Mouse (Mus musculus) heart, embryonic 14.5 days (tissue): ENCODE measurements around the gene Marveld2. TPM values are rescaled to one million over a fixed set of nuclear protein-coding genes. Genes with fewer than 3 reads are reported as not detected.

ENCODE experiments used
- ATAC-seq: fragments of 200-750 bp; cut with Nextera tagmentation; 2 replicates; pipeline ENCODE4 v1.8.0; 2017; ENCODE audit warnings: low read depth, moderate TSS enrichment; ENCODE audit not compliant: insufficient number of reproducible peaks, insufficient read depth, low FRiP score
- H3K27ac ChIP-seq, 2 experiments: fragments of 200-500 bp in 1 of 2; fragments of 300-500 bp in 1 of 2; sonication (generic) in 1 of 2; replicated peaks in 1 of 2; 2 replicates each; pipeline ENCODE4 v1.5.1; 2012 to 2014; ENCODE audit warnings: low read depth in 2 of 2, low read length in 2 of 2, control low read depth in 1 of 2, mild to moderate bottlenecking in 1 of 2, mixed read lengths in 1 of 2; ENCODE audit not compliant: control insufficient read depth in 1 of 2, insufficient read depth in 1 of 2
- H3K27me3 ChIP-seq: fragments of 300-500 bp; sonication (generic); 2 replicates; pipeline ENCODE4 v1.6.1; 2014; ENCODE audit warnings: mild to moderate bottlenecking, low read length, control low read depth; ENCODE audit not compliant: control insufficient read depth, insufficient read depth
- H3K36me3 ChIP-seq: fragments of 300-500 bp; sonication (generic); 2 replicates; pipeline ENCODE4 v1.6.1; 2014; ENCODE audit warnings: mild to moderate bottlenecking, control low read depth, low read length, mixed read lengths; ENCODE audit not compliant: control insufficient read depth, insufficient read depth
- H3K4me1 ChIP-seq, 2 experiments: fragments of 200-500 bp in 1 of 2; fragments of 300-500 bp in 1 of 2; sonication (generic) in 1 of 2; 2 replicates each; pipeline ENCODE4 v1.6.1; 2012 to 2014; ENCODE audit warnings: low read length in 2 of 2, control low read depth in 1 of 2, mixed read lengths in 1 of 2; ENCODE audit not compliant: control insufficient read depth in 2 of 2, insufficient read depth in 2 of 2
- H3K4me2 ChIP-seq: fragments of 300-500 bp; sonication (generic); 2 replicates; pipeline ENCODE4 v1.6.1; 2014; ENCODE audit warnings: mild to moderate bottlenecking, low read length
- H3K4me3 ChIP-seq, 2 experiments: fragments of 200-500 bp in 1 of 2; fragments of 300-500 bp in 1 of 2; sonication (generic) in 1 of 2; 2 replicates each; pipeline ENCODE4 v1.5.1; 2012 to 2014; ENCODE audit warnings: low read length in 2 of 2, mild to moderate bottlenecking in 2 of 2, control low read depth in 1 of 2, low read depth in 1 of 2, moderate library complexity in 1 of 2; ENCODE audit not compliant: control insufficient read depth in 1 of 2, insufficient read depth in 1 of 2
- H3K9ac ChIP-seq: fragments of 300-500 bp; sonication (generic); 2 replicates; pipeline ENCODE4 v1.6.1; 2014; ENCODE audit warnings: mild to moderate bottlenecking, low read length
- H3K9me3 ChIP-seq: fragments of 300-500 bp; sonication (generic); 2 replicates; pipeline ENCODE4 v1.6.1; 2016; ENCODE audit warnings: low read length, control low read depth; ENCODE audit not compliant: control insufficient read depth
- WGBS: fragments of 180-500 bp; shearing (Covaris S2); extraction: QIAGEN DNeasy Blood & Tissue Kit; methylation state at CpG from one replicate; pipeline ENCODE4 v1.1.7; 2014; 5-methylcytosine and 5-hydroxymethylcytosine counted together
- polyA plus RNA-seq: library from polyadenylated mRNA; unstranded; fragments of >200 nt; fragmentation: Nextera tagmentation; extraction: Ambion mirVana; gene quantifications from 2 replicates; pipeline ENCODE4 v1.2.1, GENCODE M21; 2014

Marveld2 gene
- polyA plus RNA-seq, 1 experiment from 2014 or later, result 3.6 TPM

DNA sequence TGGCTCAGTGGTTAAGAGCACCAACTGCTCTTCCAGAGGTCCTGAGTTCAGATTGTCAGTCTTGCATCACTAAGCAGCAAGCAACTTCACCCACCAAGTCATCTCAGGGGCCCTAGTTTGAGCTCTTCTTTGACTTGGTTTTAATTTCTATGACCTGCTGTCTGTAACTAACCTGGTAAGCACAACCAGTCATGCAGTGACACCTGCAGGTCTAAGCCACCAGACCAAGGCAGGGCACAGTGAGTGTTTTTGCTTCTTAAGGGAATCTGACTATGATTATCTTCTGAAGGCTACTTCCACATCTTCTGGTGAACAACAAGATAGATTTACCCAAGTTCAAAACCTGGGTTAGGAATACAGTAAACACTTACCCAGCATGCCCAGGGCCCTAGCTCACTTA, 36.8 kb downstream of the Marveld2 start:
- H3K27me3 ChIP-seq, result no peaks in the 10 kb centered on the region
- no peak overlapping the region for H3K27ac ChIP-seq
- H3K4me2 ChIP-seq, result no peak overlapping the region
- no peak for ATAC-seq
- H3K4me3 ChIP-seq, result no peak overlapping the region
- H3K4me1 ChIP-seq, result peaks cover 0 to 3% of the 10 kb centered on the region in 2 experiments; a peak in 2 of 4 replicates
- H3K9me3 ChIP-seq, result no peaks in the 10 kb centered on the region
- no peaks in the 10 kb centered on the region for H3K36me3 ChIP-seq
- no peak overlapping the region for H3K9ac ChIP-seq

DNA sequence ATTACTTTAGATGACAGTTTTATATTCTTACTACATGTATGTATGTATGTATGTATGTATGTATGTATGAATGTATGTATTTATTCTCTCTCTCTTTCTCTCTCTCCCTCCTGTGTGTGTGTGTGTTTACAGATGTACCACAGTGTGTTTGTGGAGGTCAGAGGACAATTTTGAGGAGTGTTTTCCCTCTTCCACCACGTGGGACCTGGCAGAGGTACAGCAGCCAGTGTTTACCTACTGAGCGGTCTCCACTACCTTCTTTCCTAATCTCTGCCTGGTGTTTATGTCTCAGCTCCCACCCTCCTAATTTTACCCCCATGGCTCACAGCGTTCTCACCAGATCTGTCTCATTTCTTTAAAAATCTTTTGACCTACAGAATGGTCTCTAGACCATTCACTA, 37.6 kb downstream of the Marveld2 start:
- no peak overlapping the region for H3K4me2 ChIP-seq
- H3K27ac ChIP-seq, result no peak overlapping the region
- H3K27me3 ChIP-seq, result no peaks in the 10 kb centered on the region
- H3K4me1 ChIP-seq, result peaks cover 0 to 3% of the 10 kb centered on the region in 2 experiments; a peak in 2 of 4 replicates
- H3K9me3 ChIP-seq, result no peaks in the 10 kb centered on the region
- no peak for ATAC-seq
- no peaks in the 10 kb centered on the region for H3K36me3 ChIP-seq
- WGBS, result 51% methylated on average over 3 of the region's 3 CpGs
- H3K9ac ChIP-seq, result no peak overlapping the region
- H3K4me3 ChIP-seq, result no peak overlapping the region

DNA sequence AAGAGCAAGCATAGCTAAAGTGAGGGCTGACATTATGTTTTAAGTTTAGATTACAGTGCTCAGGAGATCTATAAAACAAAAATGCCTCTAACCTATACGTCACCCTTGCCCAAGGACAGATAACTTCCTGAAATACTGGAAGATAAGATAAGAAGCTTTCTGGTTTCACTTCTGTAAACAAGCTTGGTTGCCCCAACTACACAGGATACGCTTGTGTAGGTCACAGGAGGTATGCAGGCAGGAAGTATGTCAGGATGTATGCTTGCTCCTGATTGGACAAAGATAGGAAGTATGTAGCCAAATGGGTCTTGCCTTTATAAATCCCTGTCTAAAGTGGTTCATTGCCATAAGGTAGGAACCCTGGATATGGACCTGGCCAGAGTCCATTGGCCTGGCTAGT, 40.8 kb downstream of the Marveld2 start:
- H3K36me3 ChIP-seq, result no peaks in the 10 kb centered on the region
- no peak overlapping the region for H3K9ac ChIP-seq
- no peaks in the 10 kb centered on the region for H3K27me3 ChIP-seq
- peaks cover 4% of the 10 kb centered on the region; the same call in 1 of the 2 replicates for H3K9me3 ChIP-seq
- H3K4me2 ChIP-seq, result no peak overlapping the region
- H3K4me1 ChIP-seq, result no peaks in the 10 kb centered on the region
- H3K4me3 ChIP-seq, result no peak overlapping the region
- no peak overlapping the region; a peak in 1 of 4 replicates for H3K27ac ChIP-seq
- peak; percentile 40; the same call in 1 of the 2 replicates for ATAC-seq
- 27% methylated on average over 2 of the region's 2 CpGs for WGBS

DNA sequence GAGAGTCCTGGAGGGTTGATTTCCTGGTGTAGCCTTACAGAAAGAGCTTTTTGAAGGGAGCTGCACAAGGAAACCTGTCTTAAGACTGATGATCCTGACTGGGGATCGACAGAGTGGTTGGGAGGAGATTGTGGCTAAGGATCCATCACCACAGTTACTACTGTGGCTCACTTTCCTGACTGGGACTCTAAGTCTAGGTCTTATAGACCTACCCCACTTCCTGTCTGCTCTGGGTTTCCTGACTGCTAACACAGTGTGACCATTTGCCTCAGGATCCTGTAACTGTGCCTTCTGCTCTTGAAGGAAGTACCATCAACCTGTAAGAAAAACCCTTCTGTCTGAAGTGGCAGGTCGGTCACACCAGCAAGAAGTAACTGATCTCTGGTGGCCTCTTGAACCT, 46.1 kb downstream of the Marveld2 start:
- Histone ChIP-seq H3K9ac (no peak overlapping the region), H3K4me2 (no peak overlapping the region), H3K4me3 (no peak overlapping the region), H3K27me3 (no peaks in the 10 kb centered on the region), H3K4me1 (no peaks in the 10 kb centered on the region), H3K9me3 (peaks cover 4% of the 10 kb centered on the region; the same call in 1 of the 2 replicates), H3K36me3 (no peaks in the 10 kb centered on the region), H3K27ac (no peak overlapping the region)
- ATAC-seq, result no peak
- WGBS, result 46% methylated on average over 2 of the region's 2 CpGs

DNA sequence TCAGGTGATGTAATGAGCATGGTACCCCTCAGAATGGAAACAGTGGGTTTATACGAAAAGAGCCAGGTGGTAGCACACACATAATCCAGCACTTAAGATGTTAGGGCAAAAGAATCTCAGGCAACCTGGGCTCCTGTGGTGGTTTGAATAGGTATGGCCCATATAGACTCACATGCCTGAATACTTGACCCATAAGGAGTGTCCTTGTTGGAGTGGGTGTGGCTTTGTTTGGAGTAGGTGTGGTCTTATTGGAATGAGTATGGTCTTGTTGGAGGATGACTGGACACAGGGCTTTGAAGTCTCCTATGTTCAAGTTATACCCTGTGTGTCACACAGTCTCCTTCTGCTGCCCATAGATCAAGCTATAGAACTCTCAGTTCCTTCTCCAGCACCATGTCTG, 48.4 kb downstream of the Marveld2 start:
- Histone ChIP-seq H3K4me2 (no peak overlapping the region), H3K9ac (no peak overlapping the region), H3K27ac (no peak overlapping the region), H3K36me3 (no peaks in the 10 kb centered on the region), H3K27me3 (no peaks in the 10 kb centered on the region), H3K9me3 (no peaks in the 10 kb centered on the region), H3K4me1 (no peaks in the 10 kb centered on the region), H3K4me3 (no peak overlapping the region)
- WGBS, result 94% methylated on average over 1 of the region's 1 CpGs
- no peak for ATAC-seq

DNA sequence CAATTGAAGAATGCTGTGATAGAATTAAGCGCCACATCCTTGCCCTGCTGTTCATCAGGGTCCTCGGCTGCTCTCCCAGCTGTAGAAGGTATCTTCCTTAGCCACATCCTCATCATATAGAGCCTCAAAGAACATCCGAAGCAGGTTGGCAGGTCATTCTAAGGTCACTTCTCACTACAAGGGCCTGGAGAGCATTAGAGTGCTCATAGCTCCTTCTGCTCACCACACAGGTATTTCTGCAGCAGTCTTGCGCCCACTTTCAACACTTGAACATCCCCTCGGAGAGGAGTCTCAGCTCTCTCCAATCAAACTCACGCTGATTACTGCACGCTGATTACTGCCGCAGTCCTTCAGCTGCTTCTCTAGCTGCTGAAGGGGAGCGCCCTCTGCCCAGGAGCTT, 57.3 kb downstream of the Marveld2 start:
- no peak overlapping the region for H3K27ac ChIP-seq
- no peaks in the 10 kb centered on the region for H3K9me3 ChIP-seq
- no peak overlapping the region for H3K9ac ChIP-seq

DNA sequence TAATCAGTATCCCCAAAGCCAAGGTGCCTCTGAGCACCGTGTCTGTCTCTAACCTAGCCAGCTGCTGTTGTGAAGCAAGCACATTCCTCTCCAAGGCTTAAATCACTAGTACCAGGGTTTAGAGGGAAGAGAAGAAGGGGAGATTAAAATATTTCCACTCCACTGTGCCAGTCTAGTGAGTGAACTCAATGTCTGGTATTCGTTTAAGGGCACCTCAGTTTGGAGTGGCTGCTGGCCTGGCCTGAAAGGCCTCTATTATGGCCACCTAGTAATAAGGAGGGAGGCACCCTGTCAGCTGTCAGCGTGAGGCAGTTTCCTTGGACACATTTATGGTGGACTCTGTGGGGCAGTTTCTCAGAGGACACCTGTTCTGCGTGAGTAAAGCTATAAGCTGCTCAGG, 59.8 kb downstream of the Marveld2 start:
- WGBS, result 55% methylated on average over 4 of the region's 4 CpGs
- no peak for ATAC-seq

More for the DNA sequence above, 57.3 kb downstream of the Marveld2 start:
- no peak for ATAC-seq
- 60% methylated on average over 9 of the region's 9 CpGs for WGBS
- Histone ChIP-seq H3K27me3 (no peaks in the 10 kb centered on the region), H3K4me1 (no peaks in the 10 kb centered on the region), H3K4me2 (no peak overlapping the region), H3K36me3 (no peaks in the 10 kb centered on the region), H3K4me3 (no peak overlapping the region)

DNA sequence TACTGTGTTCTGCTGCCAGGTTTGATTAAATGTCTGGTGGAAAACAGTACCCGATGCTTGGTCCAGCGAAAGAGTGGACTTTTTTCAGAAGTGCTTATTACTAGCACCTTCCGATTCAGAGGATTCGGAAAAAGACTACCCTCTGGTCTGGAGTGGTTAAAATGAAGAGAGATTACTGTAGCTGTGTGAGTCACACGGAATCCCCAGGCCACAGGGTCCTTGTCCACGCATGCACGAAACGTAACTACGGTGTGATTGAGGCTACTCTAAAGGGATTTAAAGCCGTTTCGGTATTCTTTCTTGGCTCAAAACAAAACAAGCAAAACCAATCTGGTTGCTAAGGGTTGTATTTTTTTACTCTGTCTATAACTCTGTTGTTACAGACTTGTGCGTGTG, 63.7 kb downstream of the Marveld2 start:
- no peak overlapping the region for H3K27ac ChIP-seq
- WGBS, result 7% methylated on average over 12 of the region's 12 CpGs

More for the DNA sequence above, 59.8 kb downstream of the Marveld2 start:
- Histone ChIP-seq H3K4me1 (no peaks in the 10 kb centered on the region; a peak in 1 of 4 replicates), H3K27ac (no peak overlapping the region), H3K27me3 (peaks cover 15% of the 10 kb centered on the region), H3K4me3 (no peak overlapping the region), H3K9me3 (no peaks in the 10 kb centered on the region), H3K9ac (no peak overlapping the region), H3K36me3 (no peaks in the 10 kb centered on the region), H3K4me2 (no peak overlapping the region)

More for the DNA sequence above, 63.7 kb downstream of the Marveld2 start:
- peaks cover 0 to 4% of the 10 kb centered on the region in 2 experiments; a peak in 1 of 4 replicates for H3K4me1 ChIP-seq
- ATAC-seq, result no peak
- no peaks in the 10 kb centered on the region for H3K9me3 ChIP-seq
- H3K4me3 ChIP-seq, result peak overlapping the region; percentile 54 to 55
- H3K36me3 ChIP-seq, result no peaks in the 10 kb centered on the region
- H3K4me2 ChIP-seq, result peak overlapping the region; percentile 100
- H3K27me3 ChIP-seq, result peaks cover 37% of the 10 kb centered on the region
- peak overlapping the region; percentile 49; the same call in 1 of the 2 replicates for H3K9ac ChIP-seq
